Mouse (Mus musculus) forebrain, embryonic 13.5 days (tissue): ENCODE measurements around the gene Gm28372. TPM values are rescaled to one million over a fixed set of nuclear protein-coding genes. Genes with fewer than 3 reads are reported as not detected.
A peak's percentile ranks its signal among the peaks of the same experiment; 100 is the strongest.

Source experiments
- ATAC-seq: fragments of 200-750 bp; cut with Nextera tagmentation; 2 replicates; pipeline ENCODE4 v1.8.0; 2017
- H3K27ac ChIP-seq: fragments of 300-500 bp; sonication (generic); 2 replicates; pipeline ENCODE4 v1.5.1; 2015; ENCODE audit warnings: inconsistent platforms, mild to moderate bottlenecking, moderate library complexity
- H3K27me3 ChIP-seq: fragments of 300-500 bp; sonication (generic); 2 replicates; pipeline ENCODE4 v1.6.1; 2015; ENCODE audit warnings: mild to moderate bottlenecking, inconsistent platforms
- H3K36me3 ChIP-seq: fragments of 300-500 bp; sonication (generic); 2 replicates; pipeline ENCODE4 v1.6.1; 2015; ENCODE audit warnings: mild to moderate bottlenecking, inconsistent platforms; ENCODE audit not compliant: poor library complexity, severe bottlenecking
- H3K4me1 ChIP-seq: fragments of 300-500 bp; sonication (generic); 2 replicates; pipeline ENCODE4 v1.6.1; 2015; ENCODE audit warnings: inconsistent platforms
- H3K4me2 ChIP-seq: fragments of 300-500 bp; sonication (generic); 2 replicates; pipeline ENCODE4 v1.6.1; 2015; ENCODE audit warnings: inconsistent platforms, mild to moderate bottlenecking, moderate library complexity
- H3K4me3 ChIP-seq: fragments of 300-500 bp; sonication (generic); 2 replicates; pipeline ENCODE4 v1.5.1; 2015; ENCODE audit warnings: mild to moderate bottlenecking, inconsistent platforms
- H3K9ac ChIP-seq: fragments of 300-500 bp; sonication (generic); 2 replicates; pipeline ENCODE4 v1.6.1; 2015; ENCODE audit warnings: mild to moderate bottlenecking, inconsistent platforms
- H3K9me3 ChIP-seq: fragments of 300-500 bp; sonication (generic); replicated peaks from 2 replicates; pipeline ENCODE4 v1.6.1; 2016; ENCODE audit warnings: inconsistent platforms
- WGBS: fragments of 180-500 bp; shearing (Covaris S2); methylation state at CpG from one replicate; pipeline ENCODE4 v1.1.7; 2015; 5-methylcytosine and 5-hydroxymethylcytosine counted together
- polyA plus RNA-seq: library from polyadenylated mRNA; unstranded; fragments of >200 nt; fragmentation: Nextera tagmentation; extraction: Ambion mirVana; gene quantifications from 2 replicates; pipeline ENCODE4 v1.2.1, GENCODE M21; 2015

Gene Gm28372
- polyA plus RNA-seq, 1 experiment from 2014 or later = 0.09 TPM

DNA sequence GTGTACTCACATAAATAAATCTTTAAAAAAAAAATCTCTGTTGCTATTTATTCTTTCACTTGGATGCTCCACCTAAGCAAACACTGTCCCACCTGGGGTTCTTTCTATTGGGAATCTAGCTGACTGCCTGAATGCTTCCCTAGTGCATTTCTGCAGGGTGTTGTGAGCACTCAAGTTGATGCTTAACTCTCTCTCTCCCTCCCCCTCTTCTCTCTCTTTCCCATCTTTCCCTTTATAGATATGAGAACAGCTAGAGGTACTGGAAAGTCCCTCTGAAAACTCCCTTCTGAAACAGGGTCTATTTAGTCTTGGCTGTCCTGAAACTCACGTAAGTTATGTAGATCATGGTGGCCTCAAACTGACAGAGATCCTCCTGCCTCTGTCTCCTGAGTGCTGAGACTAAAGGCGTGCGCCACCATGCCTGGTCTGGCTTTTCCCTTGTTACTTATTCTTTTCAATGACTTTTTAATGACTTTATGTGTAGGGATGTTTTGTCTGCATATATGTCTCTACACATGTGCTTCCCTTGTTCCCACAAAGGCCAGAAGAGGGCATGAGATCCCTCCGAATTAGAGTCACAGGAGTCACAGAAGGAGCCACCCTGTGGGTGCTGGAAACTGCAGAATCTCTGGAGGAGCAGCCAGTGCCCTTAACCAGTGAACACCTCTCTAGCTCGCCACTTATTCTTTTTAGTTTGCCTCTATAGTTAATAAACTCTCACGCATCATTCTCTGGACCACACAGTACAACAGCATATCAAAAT lies 9.2 kb downstream of the Gm28372 start:
- peaks cover 5% of the 10 kb centered on the region; the same call in 1 of the 2 replicates for H3K4me1 ChIP-seq
- H3K36me3 ChIP-seq = peaks cover 6% of the 10 kb centered on the region; the same call in 1 of the 2 replicates
- no peak for ATAC-seq
- no peak overlapping the region for H3K9ac ChIP-seq
- 68% methylated on average over 6 of the region's 6 CpGs for WGBS
- no peaks in the 10 kb centered on the region for H3K9me3 ChIP-seq
- H3K4me2 ChIP-seq = no peak overlapping the region
- no peak overlapping the region for H3K27ac ChIP-seq
- no peaks in the 10 kb centered on the region for H3K27me3 ChIP-seq
- H3K4me3 ChIP-seq = no peak overlapping the region

DNA sequence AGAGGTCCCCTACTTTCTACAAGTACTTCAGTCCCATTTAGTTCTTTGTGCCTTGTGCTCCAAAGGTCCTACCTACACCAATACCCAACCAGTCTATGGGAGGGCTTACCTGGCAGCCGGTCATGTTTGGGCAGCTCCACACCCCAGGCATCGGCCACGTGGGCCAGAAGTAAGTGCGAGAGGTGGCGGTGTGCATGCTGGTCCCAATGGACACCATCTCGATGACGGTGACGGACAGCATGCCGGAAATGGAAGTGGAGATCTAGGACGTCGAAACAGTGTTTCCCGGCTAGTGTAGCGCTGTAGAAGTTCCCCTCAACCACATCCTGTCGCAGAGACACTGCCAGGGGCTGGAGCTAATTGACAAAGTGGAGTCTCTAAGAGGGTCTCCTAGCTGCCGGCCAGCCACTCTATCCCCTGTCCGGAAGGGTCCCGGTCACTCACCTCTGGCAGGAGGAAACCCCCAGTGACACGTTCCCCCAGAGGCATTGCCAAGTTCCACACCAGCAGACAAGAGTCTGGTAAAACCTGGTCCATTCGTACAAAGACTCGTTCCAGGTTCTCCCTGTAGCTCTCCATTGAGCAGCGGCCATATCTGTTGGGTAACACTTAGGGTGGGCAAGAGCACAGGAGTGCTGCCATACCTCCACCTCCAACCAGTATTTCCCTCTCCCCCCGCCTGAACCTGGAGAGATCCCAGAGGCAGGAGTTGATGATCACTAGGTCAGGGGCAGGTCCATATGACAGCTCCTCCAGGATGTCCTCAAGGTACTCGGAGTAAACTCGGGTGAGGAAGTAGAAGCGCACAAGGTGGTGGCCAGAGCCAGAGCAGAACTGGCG lies 17.0 kb downstream of the Gm28372 start:
- no peak overlapping the region for H3K4me3 ChIP-seq
- H3K36me3 ChIP-seq = peaks cover 9% of the 10 kb centered on the region; the same call in 1 of the 2 replicates
- H3K9me3 ChIP-seq = no peaks in the 10 kb centered on the region
- no peak for ATAC-seq
- H3K27me3 ChIP-seq = no peaks in the 10 kb centered on the region
- WGBS = 95% methylated on average over 26 of the region's 26 CpGs
- no peak overlapping the region for H3K4me2 ChIP-seq
- no peak overlapping the region for H3K9ac ChIP-seq
- no peak overlapping the region for H3K27ac ChIP-seq
- peaks cover 40% of the 10 kb centered on the region for H3K4me1 ChIP-seq

DNA sequence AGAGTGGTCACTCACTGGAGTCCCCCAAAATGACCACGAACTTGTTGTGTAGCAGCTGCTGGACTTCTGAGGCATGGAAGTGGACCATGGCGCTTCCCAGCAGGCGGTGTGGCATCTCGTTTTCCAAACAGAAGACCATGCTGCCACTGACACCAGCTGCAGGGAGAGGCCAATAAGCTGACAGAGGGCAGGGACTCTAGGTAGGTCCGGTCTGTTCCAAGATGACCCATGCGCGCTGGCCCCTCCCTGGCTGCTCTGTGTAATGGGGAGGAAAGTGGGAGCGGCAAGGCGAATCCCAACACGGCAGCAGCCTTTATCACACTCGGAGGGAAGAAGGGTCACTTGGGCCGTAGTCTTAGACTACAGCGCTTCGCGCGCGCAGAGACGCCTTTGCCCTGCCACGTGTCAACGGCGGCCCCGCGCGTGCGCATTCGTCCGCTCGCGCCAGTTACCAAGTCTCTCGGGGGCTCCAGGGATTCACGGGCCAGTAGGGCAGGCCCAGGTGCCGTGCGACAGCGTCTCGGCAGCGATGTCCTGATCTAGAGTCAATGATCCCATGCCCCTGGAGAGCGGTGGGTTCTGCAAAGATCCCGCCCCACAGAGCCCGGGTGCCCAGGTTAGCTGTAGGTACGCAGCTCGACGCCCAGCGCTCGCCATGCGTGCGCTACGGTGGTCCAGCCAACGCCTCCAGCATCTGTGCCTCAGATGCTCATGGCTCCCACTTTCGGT lies 18.5 kb downstream of the Gm28372 start:
- ATAC-seq = peak; percentile 75
- peak overlapping the region; percentile 85 for H3K4me2 ChIP-seq
- peaks cover 7% of the 10 kb centered on the region; the same call in 1 of the 2 replicates for H3K36me3 ChIP-seq
- peak overlapping the region; percentile 77 for H3K4me3 ChIP-seq
- 17% methylated on average over 49 of the region's 49 CpGs for WGBS
- no peaks in the 10 kb centered on the region for H3K27me3 ChIP-seq
- H3K27ac ChIP-seq = peak overlapping the region; percentile 89
- peaks cover 40% of the 10 kb centered on the region for H3K4me1 ChIP-seq
- H3K9me3 ChIP-seq = no peaks in the 10 kb centered on the region
- H3K9ac ChIP-seq = peak overlapping the region; percentile 88

DNA sequence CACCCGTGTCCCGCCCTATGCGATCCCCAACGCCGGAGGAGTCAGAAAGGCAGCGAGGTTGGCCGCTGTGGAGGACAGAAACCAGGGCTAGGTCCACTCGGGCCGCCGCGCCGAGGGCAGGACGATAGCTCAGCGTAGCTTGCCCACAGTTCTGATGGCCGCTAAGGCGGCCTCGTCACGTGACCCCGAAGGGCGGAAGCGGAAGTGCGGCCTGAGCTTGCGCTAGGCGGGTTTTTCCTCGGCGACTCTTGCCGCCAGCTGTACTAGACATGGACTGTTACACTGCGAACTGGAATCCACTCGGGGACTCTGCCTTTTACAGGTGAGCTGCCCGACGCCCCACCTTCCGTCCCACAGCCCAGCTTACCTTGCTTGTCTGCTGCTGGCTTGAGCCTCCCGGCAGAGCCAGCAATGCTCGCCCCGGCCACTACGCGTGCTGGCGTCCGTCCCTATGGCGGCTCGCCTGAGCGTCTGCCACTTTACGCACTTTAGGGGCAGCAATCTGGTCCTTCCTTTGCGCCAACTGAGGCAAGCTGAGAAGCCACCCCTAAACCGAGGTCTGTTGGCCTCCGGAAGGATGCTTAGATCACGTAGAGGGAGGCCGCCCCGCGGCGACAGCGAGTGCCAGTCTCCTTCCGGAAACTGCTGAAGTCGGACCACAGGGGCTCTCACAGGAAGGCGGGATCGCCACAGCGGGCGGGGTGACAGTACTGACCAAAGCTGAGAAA lies 19.3 kb downstream of the Gm28372 start, which contains the start of the genes Vps16 and Pced1a:
Gene Vps16 (plus strand): TSS at position 214 of the 728 bp plus-strand sequence.
Gene Pced1a (minus strand): TSS at position 576 of the 728 bp plus-strand sequence.
- Histone ChIP-seq H3K9me3 (no peaks in the 10 kb centered on the region), H3K4me2 (peak within 1 kb of the TSS; percentile 85), H3K27me3 (no peaks in the 10 kb centered on the region), H3K27ac (peak within 1 kb of the TSS; percentile 89), H3K4me1 (peaks cover 40% of the 10 kb centered on the region), H3K9ac (peak within 1 kb of the TSS; percentile 88), H3K36me3 (0 out of 2 replicates have a peak, but pooled peaks cover 3% of the 10 kb centered on the region), H3K4me3 (peak within 1 kb of the TSS; percentile 77)
- under 1% methylated on average over 58 of the region's 58 CpGs for WGBS
- peak; percentile 95 for ATAC-seq

DNA sequence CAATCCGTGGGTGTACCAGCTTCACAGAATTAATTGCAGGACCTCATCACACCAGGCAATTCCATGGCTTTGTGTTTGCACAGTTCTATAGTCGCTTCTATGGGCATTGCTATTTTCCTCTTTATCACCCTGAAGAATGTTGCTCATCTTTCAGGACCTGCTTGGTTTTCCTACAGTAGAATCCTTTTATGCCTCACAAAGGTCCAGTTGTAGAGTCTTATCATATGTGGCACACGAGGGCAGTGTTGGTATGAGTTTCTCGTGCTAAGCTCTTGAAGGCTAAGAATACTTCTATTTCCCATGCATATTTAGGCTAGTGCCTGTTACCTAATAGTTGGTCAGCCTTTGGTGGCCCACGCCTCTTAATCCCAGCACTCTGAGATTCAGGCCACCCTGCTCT lies 20.1 kb downstream of the Gm28372 start:
- H3K27ac ChIP-seq = peak overlapping the region; percentile 89; the same call in 1 of the 2 replicates
- peak overlapping the region; percentile 77 for H3K4me3 ChIP-seq
- H3K9me3 ChIP-seq = no peaks in the 10 kb centered on the region
- H3K9ac ChIP-seq = peak overlapping the region; percentile 88
- 0 out of 2 replicates have a peak, but pooled peaks cover 5% of the 10 kb centered on the region for H3K36me3 ChIP-seq
- 41% methylated on average over 5 of the region's 5 CpGs for WGBS
- H3K27me3 ChIP-seq = no peaks in the 10 kb centered on the region
- no peak for ATAC-seq
- H3K4me1 ChIP-seq = peaks cover 39% of the 10 kb centered on the region
- H3K4me2 ChIP-seq = peak overlapping the region; percentile 85

DNA sequence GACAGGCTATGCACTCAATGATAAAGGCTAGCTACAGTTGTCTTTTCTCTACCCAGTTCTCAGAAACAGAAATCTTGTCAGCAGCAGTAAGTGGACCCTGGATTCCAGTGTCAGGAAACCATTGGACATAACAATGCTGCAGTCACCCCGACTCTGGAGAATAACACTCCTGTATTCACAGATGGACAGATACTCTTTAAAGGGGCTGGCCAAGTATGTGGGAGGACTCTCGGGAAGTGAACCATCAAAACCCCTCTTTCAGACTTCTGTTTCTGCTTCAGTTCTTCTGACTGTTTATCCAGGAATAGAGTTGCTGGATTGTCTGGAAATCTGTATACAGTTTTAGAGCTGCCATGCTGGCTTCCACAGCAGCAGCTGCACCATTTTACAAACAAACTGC lies 24.8 kb downstream of the Gm28372 start:
- Histone ChIP-seq H3K27me3 (no peaks in the 10 kb centered on the region), H3K9ac (no peak overlapping the region), H3K36me3 (peaks cover 10% of the 10 kb centered on the region; the same call in 1 of the 2 replicates), H3K27ac (no peak overlapping the region), H3K4me1 (peaks cover 15% of the 10 kb centered on the region), H3K9me3 (no peaks in the 10 kb centered on the region), H3K4me2 (no peak overlapping the region), H3K4me3 (no peak overlapping the region)
- ATAC-seq = no peak
- 67% methylated on average over 2 of the region's 2 CpGs for WGBS

DNA sequence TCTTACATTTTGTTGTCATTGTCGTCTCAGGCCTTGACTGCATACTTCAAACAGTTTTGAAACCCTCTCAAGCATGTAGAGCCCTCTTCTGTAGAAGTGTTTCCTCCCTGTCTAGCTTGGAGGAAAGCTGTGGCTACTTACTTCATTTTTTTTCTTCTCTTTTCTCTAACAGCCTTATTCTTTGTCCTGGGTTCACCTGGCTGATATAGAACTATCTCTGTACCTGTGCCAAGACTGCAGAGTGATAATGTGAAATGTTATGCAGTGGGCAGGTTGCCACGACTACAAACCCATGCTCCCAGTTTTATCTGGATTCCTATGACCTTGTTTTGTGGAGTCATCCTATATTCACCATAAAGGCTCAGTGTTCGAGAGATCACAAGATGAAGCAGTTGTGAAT lies 25.4 kb downstream of the Gm28372 start:
- Histone ChIP-seq H3K4me3 (no peak overlapping the region), H3K27ac (no peak overlapping the region), H3K27me3 (no peaks in the 10 kb centered on the region), H3K36me3 (peaks cover 10% of the 10 kb centered on the region; the same call in 1 of the 2 replicates), H3K9ac (no peak overlapping the region), H3K9me3 (no peaks in the 10 kb centered on the region), H3K4me1 (peaks cover 8% of the 10 kb centered on the region; the same call in 1 of the 2 replicates), H3K4me2 (no peak overlapping the region)
- ATAC-seq = no peak
- 86% methylated on average over 3 of the region's 3 CpGs for WGBS

DNA sequence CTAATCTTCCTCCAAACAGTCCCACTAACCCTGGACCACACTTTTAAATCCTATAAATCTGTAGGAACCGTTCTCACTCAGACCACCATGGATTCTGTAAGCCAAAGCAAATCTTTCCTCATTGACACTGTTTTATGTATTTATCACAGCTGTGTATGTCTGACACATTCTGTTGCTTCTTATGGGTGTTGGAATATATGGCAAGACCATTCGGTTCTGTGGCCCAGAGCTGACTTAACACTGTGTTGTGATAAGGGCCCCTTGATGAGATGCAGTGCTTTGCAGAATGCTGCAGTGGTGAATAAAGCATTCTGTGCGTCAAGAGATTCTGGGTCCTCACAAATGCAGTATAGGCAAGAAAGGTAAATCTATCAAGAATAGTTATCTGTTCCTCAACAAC lies 27.1 kb downstream of the Gm28372 start:
- H3K4me2 ChIP-seq = no peak overlapping the region
- 85% methylated on average over 3 of the region's 3 CpGs for WGBS
- H3K27me3 ChIP-seq = no peaks in the 10 kb centered on the region
- H3K9me3 ChIP-seq = no peaks in the 10 kb centered on the region
- no peak overlapping the region for H3K4me3 ChIP-seq
- ATAC-seq = no peak; the same call in 1 of the 2 replicates
- H3K9ac ChIP-seq = no peak overlapping the region
- peaks cover 5% of the 10 kb centered on the region; the same call in 1 of the 2 replicates for H3K4me1 ChIP-seq
- H3K27ac ChIP-seq = no peak overlapping the region
- peaks cover 10% of the 10 kb centered on the region; the same call in 1 of the 2 replicates for H3K36me3 ChIP-seq

DNA sequence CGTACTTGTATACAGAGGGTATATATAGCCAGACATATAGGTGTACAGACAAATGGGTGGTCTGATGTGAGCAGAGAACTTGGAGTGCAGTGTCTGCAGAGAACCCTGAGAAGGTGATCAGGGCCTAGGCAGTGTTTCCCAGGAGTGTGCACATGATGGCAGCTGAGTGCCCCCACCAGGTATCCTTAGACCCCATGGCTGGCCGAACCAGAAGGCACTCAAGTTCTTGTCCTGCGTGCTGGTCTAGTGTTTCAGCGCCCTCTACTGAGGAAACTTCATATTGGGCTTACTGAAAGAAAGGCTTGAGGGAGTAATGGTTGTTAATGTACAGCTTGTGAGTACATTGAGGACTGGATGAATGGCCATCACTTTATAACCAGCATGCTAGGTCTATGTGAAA lies 28.1 kb downstream of the Gm28372 start:
- ATAC-seq = no peak
- WGBS = 20% methylated on average over 4 of the region's 4 CpGs
- Histone ChIP-seq H3K9me3 (no peaks in the 10 kb centered on the region), H3K4me2 (no peak overlapping the region), H3K4me3 (no peak overlapping the region), H3K27ac (no peak overlapping the region), H3K9ac (0 out of 2 replicates have a peak overlapping the region, but pooled peaks have one; percentile 0), H3K36me3 (peaks cover 16% of the 10 kb centered on the region), H3K4me1 (peaks cover 5% of the 10 kb centered on the region; the same call in 1 of the 2 replicates), H3K27me3 (no peaks in the 10 kb centered on the region)

DNA sequence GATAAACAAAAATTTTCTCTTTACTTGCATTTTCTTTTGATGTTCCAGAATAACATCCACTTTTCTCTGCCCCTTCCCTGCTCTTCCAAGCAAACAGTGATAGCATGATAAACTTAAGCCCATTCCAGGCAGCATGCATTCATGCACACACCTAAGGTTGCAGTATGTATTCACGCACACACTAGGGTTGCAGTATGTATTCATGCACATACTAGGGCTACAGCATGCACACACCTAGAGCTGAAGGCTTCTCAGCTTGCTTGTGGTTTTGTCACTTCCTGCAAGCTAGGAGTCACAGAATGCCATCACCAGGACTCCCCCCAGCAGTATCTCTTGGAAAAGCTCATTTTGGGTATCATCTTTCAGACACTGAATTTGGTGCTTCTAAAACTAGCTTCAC lies 31.7 kb downstream of the Gm28372 start:
- Histone ChIP-seq H3K9me3 (no peaks in the 10 kb centered on the region), H3K27ac (no peak overlapping the region), H3K4me1 (no peaks in the 10 kb centered on the region), H3K9ac (no peak overlapping the region), H3K4me2 (no peak overlapping the region), H3K27me3 (no peaks in the 10 kb centered on the region), H3K36me3 (peaks cover 42% of the 10 kb centered on the region), H3K4me3 (no peak overlapping the region)
- no peak for ATAC-seq
- 93% methylated on average over 1 of the region's 1 CpGs for WGBS

DNA sequence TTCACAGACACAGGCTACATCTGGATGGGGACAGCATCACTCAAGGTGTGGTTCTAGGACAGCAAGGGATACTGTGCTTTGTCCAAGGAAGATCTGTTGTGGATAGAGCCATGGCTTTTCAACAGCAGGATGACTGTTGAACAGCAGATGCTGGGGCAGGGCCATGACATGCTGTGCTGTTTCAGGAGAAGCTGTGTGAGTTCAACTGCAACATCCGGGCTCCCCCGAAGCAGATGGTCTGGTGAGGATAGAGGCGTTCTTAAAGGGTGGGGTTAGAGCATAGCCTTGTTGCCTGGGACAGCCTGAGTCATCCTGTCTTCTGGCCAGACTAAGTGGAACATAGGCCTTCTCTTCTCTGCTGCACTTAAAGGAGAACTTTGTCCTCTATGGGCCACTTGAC lies 33.8 kb downstream of the Gm28372 start:
- WGBS = 94% methylated on average over 3 of the region's 3 CpGs
- H3K27me3 ChIP-seq = no peaks in the 10 kb centered on the region
- no peak overlapping the region for H3K4me3 ChIP-seq
- no peaks in the 10 kb centered on the region for H3K4me1 ChIP-seq
- no peak overlapping the region for H3K27ac ChIP-seq
- no peaks in the 10 kb centered on the region for H3K9me3 ChIP-seq
- peaks cover 63% of the 10 kb centered on the region for H3K36me3 ChIP-seq
- H3K4me2 ChIP-seq = no peak overlapping the region
- no peak for ATAC-seq
- H3K9ac ChIP-seq = no peak overlapping the region
